Mouse (Mus musculus) heart, embryonic 15.5 days (tissue): ENCODE results near the gene Afap1. TPM values are rescaled to one million over a fixed set of nuclear protein-coding genes. Genes with fewer than 3 reads are reported as not detected.

Source experiments
- ATAC-seq: fragments of 200-750 bp; cut with Nextera tagmentation; replicated peaks from 2 replicates; pipeline ENCODE4 v1.8.0; 2017; ENCODE audit warnings: low read depth, moderate TSS enrichment; ENCODE audit not compliant: insufficient number of reproducible peaks, insufficient read depth, low FRiP score
- H3K27ac ChIP-seq: fragments of 300-500 bp; sonication (generic); 2 replicates; pipeline ENCODE4 v1.5.1; 2015; ENCODE audit warnings: mild to moderate bottlenecking, inconsistent platforms
- H3K27me3 ChIP-seq: fragments of 300-500 bp; sonication (generic); 2 replicates; pipeline ENCODE4 v1.6.1; 2015; ENCODE audit warnings: inconsistent platforms
- H3K36me3 ChIP-seq: fragments of 300-500 bp; sonication (generic); 2 replicates; pipeline ENCODE4 v1.6.1; 2015; ENCODE audit warnings: mild to moderate bottlenecking, inconsistent platforms
- H3K4me1 ChIP-seq: fragments of 300-500 bp; sonication (generic); replicated peaks from 2 replicates; pipeline ENCODE4 v1.6.1; 2015; ENCODE audit warnings: inconsistent platforms
- H3K4me2 ChIP-seq: fragments of 300-500 bp; sonication (generic); 2 replicates; pipeline ENCODE4 v1.6.1; 2015; ENCODE audit warnings: inconsistent platforms, mild to moderate bottlenecking, moderate library complexity
- H3K4me3 ChIP-seq: fragments of 300-500 bp; sonication (generic); 2 replicates; pipeline ENCODE4 v1.5.1; 2015; ENCODE audit warnings: mild to moderate bottlenecking, inconsistent platforms
- H3K9ac ChIP-seq: fragments of 300-500 bp; sonication (generic); 2 replicates; pipeline ENCODE4 v1.6.1; 2015; ENCODE audit warnings: mild to moderate bottlenecking, inconsistent platforms
- H3K9me3 ChIP-seq: fragments of 300-500 bp; sonication (generic); replicated peaks from 2 replicates; pipeline ENCODE4 v1.6.1; 2016; ENCODE audit warnings: inconsistent platforms
- WGBS: fragments of 180-500 bp; shearing (Covaris S2); methylation state at CpG from one replicate; pipeline ENCODE4 v1.1.7; 2015; ENCODE audit warnings: mixed read lengths; 5-methylcytosine and 5-hydroxymethylcytosine counted together
- polyA plus RNA-seq: library from polyadenylated mRNA; unstranded; fragments of >200 nt; fragmentation: Nextera tagmentation; extraction: Ambion mirVana; gene quantifications from 2 replicates; pipeline ENCODE4 v1.2.1, GENCODE M21; 2015

The Afap1 gene
- polyA plus RNA-seq, 1 experiment from 2014 or later: 22.6 TPM

- H3K4me2 ChIP-seq: no peak overlapping the region
- no peaks in the 10 kb centered on the region for H3K27me3 ChIP-seq
- H3K27ac ChIP-seq: no peak overlapping the region
- no peak overlapping the region for H3K4me3 ChIP-seq
- no peak for ATAC-seq
- H3K9ac ChIP-seq: no peak overlapping the region
- whole genome bisulfite sequencing: 89% methylated on average over 3 of the region's 3 CpGs
- H3K36me3 ChIP-seq: no peaks in the 10 kb centered on the region; the same call in 1 of the 2 replicates
- no peaks in the 10 kb centered on the region for H3K9me3 ChIP-seq
- H3K4me1 ChIP-seq: no peaks in the 10 kb centered on the region
Measured at GRCm38 (mm10) chr5:36018366-36018765, 125.2 kb downstream of the Afap1 start.

GRCm38 (mm10) chr5:36021091-36021490 lies 128.0 kb downstream of the Afap1 start:
- no peaks in the 10 kb centered on the region for H3K9me3 ChIP-seq
- H3K36me3 ChIP-seq: no peaks in the 10 kb centered on the region; the same call in 1 of the 2 replicates
- WGBS: 63% methylated on average over 3 of the region's 3 CpGs
- H3K4me3 ChIP-seq: no peak overlapping the region
- no peaks in the 10 kb centered on the region for H3K4me1 ChIP-seq
- no peak overlapping the region for H3K27ac ChIP-seq
- ATAC-seq: no peak
- no peak overlapping the region for H3K4me2 ChIP-seq
- H3K27me3 ChIP-seq: no peaks in the 10 kb centered on the region
- H3K9ac ChIP-seq: no peak overlapping the region

GRCm38 (mm10) chr5:36022361-36022760 lies 129.2 kb downstream of the Afap1 start:
- Histone ChIP-seq H3K4me2 (no peak overlapping the region), H3K9ac (no peak overlapping the region), H3K9me3 (no peaks in the 10 kb centered on the region), H3K27ac (no peak overlapping the region), H3K36me3 (no peaks in the 10 kb centered on the region; the same call in 1 of the 2 replicates), H3K4me1 (no peaks in the 10 kb centered on the region), H3K4me3 (no peak overlapping the region), H3K27me3 (no peaks in the 10 kb centered on the region)
- WGBS: 60% methylated on average over 1 of the region's 1 CpGs
- no peak for ATAC-seq

GRCm38 (mm10) chr5:36024003-36024685 lies 131.0 kb downstream of the Afap1 start:
- H3K27me3 ChIP-seq: no peaks in the 10 kb centered on the region
- no peak for ATAC-seq
- no peak overlapping the region for H3K9ac ChIP-seq
- H3K4me2 ChIP-seq: no peak overlapping the region
- H3K36me3 ChIP-seq: no peaks in the 10 kb centered on the region; the same call in 1 of the 2 replicates
- no peak overlapping the region for H3K27ac ChIP-seq
- 84% methylated on average over 9 of the region's 9 CpGs for WGBS
- no peak overlapping the region for H3K4me3 ChIP-seq
- H3K4me1 ChIP-seq: no peaks in the 10 kb centered on the region
- no peaks in the 10 kb centered on the region for H3K9me3 ChIP-seq

GRCm38 (mm10) chr5:36025076-36025475 lies 132.0 kb downstream of the Afap1 start:
- H3K36me3 ChIP-seq: no peaks in the 10 kb centered on the region
- no peak for ATAC-seq
- H3K27me3 ChIP-seq: no peaks in the 10 kb centered on the region
- no peak overlapping the region for H3K9ac ChIP-seq
- H3K27ac ChIP-seq: no peak overlapping the region
- no peaks in the 10 kb centered on the region for H3K4me1 ChIP-seq
- 73% methylated on average over 4 of the region's 4 CpGs for WGBS
- no peak overlapping the region for H3K4me3 ChIP-seq
- H3K9me3 ChIP-seq: no peaks in the 10 kb centered on the region
- no peak overlapping the region for H3K4me2 ChIP-seq

- H3K4me1 ChIP-seq: no peaks in the 10 kb centered on the region
- ATAC-seq: no peak
- H3K27ac ChIP-seq: no peak overlapping the region
- no peak overlapping the region for H3K4me3 ChIP-seq
- no peak overlapping the region for H3K4me2 ChIP-seq
- 44% methylated on average over 8 of the region's 8 CpGs for WGBS
- no peaks in the 10 kb centered on the region for H3K27me3 ChIP-seq
- no peaks in the 10 kb centered on the region for H3K9me3 ChIP-seq
- H3K36me3 ChIP-seq: no peaks in the 10 kb centered on the region
- no peak overlapping the region for H3K9ac ChIP-seq
Measured at GRCm38 (mm10) chr5:36033531-36034426, 140.7 kb downstream of the Afap1 start.

- Histone ChIP-seq H3K4me1 (peaks cover 30% of the 10 kb centered on the region), H3K9ac (no peak overlapping the region), H3K4me2 (no peak overlapping the region), H3K27ac (no peak overlapping the region), H3K36me3 (no peaks in the 10 kb centered on the region), H3K27me3 (no peaks in the 10 kb centered on the region), H3K9me3 (no peaks in the 10 kb centered on the region), H3K4me3 (no peak overlapping the region)
- ATAC-seq: no peak
- WGBS: 83% methylated on average over 5 of the region's 5 CpGs
Measured at GRCm38 (mm10) chr5:36039596-36039995, 146.5 kb downstream of the Afap1 start.

- H3K4me3 ChIP-seq: no peak overlapping the region
- H3K27me3 ChIP-seq: no peaks in the 10 kb centered on the region
- no peaks in the 10 kb centered on the region for H3K9me3 ChIP-seq
- no peak overlapping the region for H3K4me2 ChIP-seq
- no peaks in the 10 kb centered on the region for H3K36me3 ChIP-seq
- peak overlapping the region; percentile 79 for H3K27ac ChIP-seq
- peak; percentile 76 for ATAC-seq
- no peak overlapping the region for H3K9ac ChIP-seq
- WGBS: 41% methylated on average over 13 of the region's 13 CpGs
- H3K4me1 ChIP-seq: peaks cover 30% of the 10 kb centered on the region
Measured at GRCm38 (mm10) chr5:36040398-36041235, 147.5 kb downstream of the Afap1 start.

- ATAC-seq: no peak
- H3K36me3 ChIP-seq: no peaks in the 10 kb centered on the region
- H3K4me1 ChIP-seq: peaks cover 30% of the 10 kb centered on the region
- no peak overlapping the region for H3K4me3 ChIP-seq
- no peak overlapping the region for H3K9ac ChIP-seq
- H3K9me3 ChIP-seq: no peaks in the 10 kb centered on the region
- H3K27me3 ChIP-seq: no peaks in the 10 kb centered on the region
- no peak overlapping the region for H3K4me2 ChIP-seq
- H3K27ac ChIP-seq: peak overlapping the region; percentile 79
Measured at GRCm38 (mm10) chr5:36041236-36041562, 148.1 kb downstream of the Afap1 start.

GRCm38 (mm10) chr5:36041756-36042155 lies 148.6 kb downstream of the Afap1 start:
- no peak overlapping the region for H3K4me3 ChIP-seq
- peaks cover 30% of the 10 kb centered on the region for H3K4me1 ChIP-seq
- H3K36me3 ChIP-seq: no peaks in the 10 kb centered on the region
- H3K9ac ChIP-seq: no peak overlapping the region
- H3K9me3 ChIP-seq: no peaks in the 10 kb centered on the region
- H3K27ac ChIP-seq: peak overlapping the region; percentile 79; the same call in 1 of the 2 replicates
- 86% methylated on average over 6 of the region's 6 CpGs for WGBS
- H3K27me3 ChIP-seq: no peaks in the 10 kb centered on the region
- no peak overlapping the region for H3K4me2 ChIP-seq
- ATAC-seq: no peak

GRCm38 (mm10) chr5:36043154-36043553 lies 150.0 kb downstream of the Afap1 start:
- H3K4me2 ChIP-seq: no peak overlapping the region
- H3K4me3 ChIP-seq: no peak overlapping the region
- peaks cover 30% of the 10 kb centered on the region for H3K4me1 ChIP-seq
- no peaks in the 10 kb centered on the region for H3K9me3 ChIP-seq
- no peaks in the 10 kb centered on the region for H3K27me3 ChIP-seq
- ATAC-seq: no peak
- H3K27ac ChIP-seq: no peak overlapping the region
- WGBS: 95% methylated on average over 2 of the region's 2 CpGs
- H3K9ac ChIP-seq: no peak overlapping the region
- H3K36me3 ChIP-seq: no peaks in the 10 kb centered on the region
